Mouse (Mus musculus) limb, embryonic 11.5 days (tissue): ENCODE results near the gene Scube3. TPM values are rescaled to one million over a fixed set of nuclear protein-coding genes. Genes with fewer than 3 reads are reported as not detected.
A peak's percentile ranks its signal among the peaks of the same experiment; 100 is the strongest.

Experiments used
- ATAC-seq: fragments of 200-750 bp; cut with Nextera tagmentation; 2 replicates; pipeline ENCODE4 v1.8.0; 2017; ENCODE audit warnings: low read depth; ENCODE audit not compliant: insufficient number of reproducible peaks, low FRiP score, low TSS enrichment
- DNase-seq: peaks from one replicate; pipeline ENCODE4 v3.0.0-alpha.2; 2015; ENCODE audit warnings: low spot score
- H3K27ac ChIP-seq: fragments of 300-500 bp; sonication (generic); replicated peaks from 2 replicates; pipeline ENCODE4 v1.5.1; 2014; ENCODE audit warnings: low read depth, mild to moderate bottlenecking, low read length
- H3K27me3 ChIP-seq: fragments of 300-500 bp; sonication (generic); 2 replicates; pipeline ENCODE4 v1.6.1; 2014; ENCODE audit warnings: mild to moderate bottlenecking, low read length, mixed read lengths; ENCODE audit not compliant: control insufficient read depth, insufficient read depth
- H3K36me3 ChIP-seq: fragments of 300-500 bp; sonication (generic); 2 replicates; pipeline ENCODE4 v1.6.1; 2014; ENCODE audit warnings: mild to moderate bottlenecking, low read length, moderate library complexity, mixed read lengths; ENCODE audit not compliant: control insufficient read depth, insufficient read depth
- H3K4me1 ChIP-seq: fragments of 300-500 bp; sonication (generic); 2 replicates; pipeline ENCODE4 v1.6.1; 2014; ENCODE audit warnings: low read length, mixed read lengths; ENCODE audit not compliant: control insufficient read depth, insufficient read depth
- H3K4me2 ChIP-seq: fragments of 300-500 bp; sonication (generic); 2 replicates; pipeline ENCODE4 v1.6.1; 2014; ENCODE audit warnings: low read depth, mild to moderate bottlenecking, moderate library complexity; ENCODE audit not compliant: severe bottlenecking
- H3K4me3 ChIP-seq: fragments of 300-500 bp; sonication (generic); 2 replicates; pipeline ENCODE4 v1.5.1; 2014; ENCODE audit warnings: low read depth, low read length
- H3K9ac ChIP-seq: fragments of 300-500 bp; sonication (generic); 2 replicates; pipeline ENCODE4 v1.6.1; 2014; ENCODE audit warnings: mild to moderate bottlenecking, low read length
- H3K9me3 ChIP-seq: fragments of 300-500 bp; sonication (generic); 2 replicates; pipeline ENCODE4 v1.6.1; 2016; ENCODE audit warnings: low read length; ENCODE audit not compliant: control insufficient read depth
- WGBS: fragments of 180-500 bp; shearing (Covaris S2); extraction: QIAGEN DNeasy Blood & Tissue Kit; methylation state at CpG from one replicate; pipeline ENCODE4 v1.1.7; 2014; 5-methylcytosine and 5-hydroxymethylcytosine counted together
- polyA plus RNA-seq: library from polyadenylated mRNA; unstranded; fragments of >200 nt; fragmentation: Nextera tagmentation; extraction: Ambion mirVana; gene quantifications from 2 replicates; pipeline ENCODE4 v1.2.1, GENCODE M21; 2014

Scube3 gene
- polyA plus RNA-seq, 1 experiment from 2014 or later, result 11.8 TPM

GRCm38 (mm10) chr17:28195033-28195432, 53.1 kb downstream of the Scube3 start:
- no peak for DNase-seq

GRCm38 (mm10) chr17:28197646-28198045, 55.7 kb downstream of the Scube3 start:
- Histone ChIP-seq H3K36me3 (peaks cover 15% of the 10 kb centered on the region), H3K27me3 (no peaks in the 10 kb centered on the region), H3K4me1 (no peaks in the 10 kb centered on the region), H3K4me2 (no peak overlapping the region), H3K9me3 (no peaks in the 10 kb centered on the region), H3K9ac (no peak overlapping the region), H3K4me3 (no peak overlapping the region), H3K27ac (no peak overlapping the region)
- DNase-seq, result no peak
- whole genome bisulfite sequencing, result 70% methylated on average over 18 of the region's 18 CpGs
- no peak for ATAC-seq

More at GRCm38 (mm10) chr17:28195033-28195432, 53.1 kb downstream of the Scube3 start:
- Histone ChIP-seq H3K4me3 (no peak overlapping the region), H3K27ac (no peak overlapping the region), H3K9ac (no peak overlapping the region), H3K4me1 (no peaks in the 10 kb centered on the region), H3K27me3 (no peaks in the 10 kb centered on the region), H3K4me2 (no peak overlapping the region), H3K36me3 (peaks cover 17% of the 10 kb centered on the region), H3K9me3 (no peaks in the 10 kb centered on the region)
- ATAC-seq, result no peak
- WGBS, result 93% methylated on average over 10 of the region's 10 CpGs

- no peak overlapping the region for H3K9ac ChIP-seq
- H3K27me3 ChIP-seq, result no peaks in the 10 kb centered on the region
- DNase-seq (no peak), ATAC-seq (no peak)
- H3K36me3 ChIP-seq, result peaks cover 8% of the 10 kb centered on the region
- H3K27ac ChIP-seq, result no peak overlapping the region
- H3K9me3 ChIP-seq, result no peaks in the 10 kb centered on the region
- WGBS, result 83% methylated on average over 14 of the region's 14 CpGs
- H3K4me1 ChIP-seq, result peaks cover under 1% of the 10 kb centered on the region
- H3K4me3 ChIP-seq, result no peak overlapping the region
- H3K4me2 ChIP-seq, result no peak overlapping the region
Measured at GRCm38 (mm10) chr17:28201982-28202381, 60.0 kb downstream of the Scube3 start.

- no peak overlapping the region for H3K9ac ChIP-seq
- H3K4me2 ChIP-seq, result no peak overlapping the region
- no peak overlapping the region for H3K27ac ChIP-seq
- no peak overlapping the region for H3K4me3 ChIP-seq
- 38% methylated on average over 14 of the region's 14 CpGs for WGBS
- DNase-seq (peak; percentile 78), ATAC-seq (no peak)
- H3K4me1 ChIP-seq, result peaks cover 13% of the 10 kb centered on the region
- no peaks in the 10 kb centered on the region for H3K9me3 ChIP-seq
- no peaks in the 10 kb centered on the region for H3K27me3 ChIP-seq
- H3K36me3 ChIP-seq, result peaks cover 2% of the 10 kb centered on the region; the same call in 1 of the 2 replicates
Measured at GRCm38 (mm10) chr17:28204052-28204720, 62.2 kb downstream of the Scube3 start.

GRCm38 (mm10) chr17:28205443-28205842, 63.5 kb downstream of the Scube3 start:
- no peak for DNase-seq
- H3K27me3 ChIP-seq, result no peaks in the 10 kb centered on the region
- WGBS, result 88% methylated on average over 8 of the region's 8 CpGs
- ATAC-seq, result no peak
- H3K27ac ChIP-seq, result no peak overlapping the region
- H3K36me3 ChIP-seq, result peaks cover 2% of the 10 kb centered on the region; the same call in 1 of the 2 replicates
- no peaks in the 10 kb centered on the region for H3K9me3 ChIP-seq
- peaks cover 16% of the 10 kb centered on the region for H3K4me1 ChIP-seq
- no peak overlapping the region for H3K4me2 ChIP-seq
- H3K9ac ChIP-seq, result no peak overlapping the region
- H3K4me3 ChIP-seq, result no peak overlapping the region

- peak overlapping the region; percentile 46 for H3K9ac ChIP-seq
- H3K4me3 ChIP-seq, result no peak overlapping the region
- no peak for DNase-seq
- H3K36me3 ChIP-seq, result peaks cover 2% of the 10 kb centered on the region; the same call in 1 of the 2 replicates
- H3K4me2 ChIP-seq, result no peak overlapping the region
- no peak for ATAC-seq
- WGBS, result 70% methylated on average over 8 of the region's 8 CpGs
- peak overlapping the region; percentile 78 for H3K27ac ChIP-seq
- peaks cover 16% of the 10 kb centered on the region for H3K4me1 ChIP-seq
- no peaks in the 10 kb centered on the region for H3K9me3 ChIP-seq
- no peaks in the 10 kb centered on the region for H3K27me3 ChIP-seq
Measured at GRCm38 (mm10) chr17:28207092-28207491, 65.2 kb downstream of the Scube3 start.

GRCm38 (mm10) chr17:28207591-28208313, 65.8 kb downstream of the Scube3 start, which contains the start of gene Def6:
TSS of gene Def6 (plus strand) at chr17:28207778.
- no peaks in the 10 kb centered on the region for H3K27me3 ChIP-seq
- peak; percentile 79 for ATAC-seq
- H3K4me3 ChIP-seq, result peak within 1 kb of the TSS; percentile 25
- DNase-seq, result peak; percentile 87
- H3K9ac ChIP-seq, result peak within 1 kb of the TSS; percentile 56
- 18% methylated on average over 26 of the region's 26 CpGs for WGBS
- H3K9me3 ChIP-seq, result no peaks in the 10 kb centered on the region
- peaks cover 2% of the 10 kb centered on the region; the same call in 1 of the 2 replicates for H3K36me3 ChIP-seq
- peak within 1 kb of the TSS; percentile 78 for H3K27ac ChIP-seq
- peak within 1 kb of the TSS; percentile 51 for H3K4me2 ChIP-seq
- peaks cover 16% of the 10 kb centered on the region for H3K4me1 ChIP-seq

GRCm38 (mm10) chr17:28208314-28208612, 66.3 kb downstream of the Scube3 start:
- peak overlapping the region; percentile 25; the same call in 1 of the 2 replicates for H3K4me3 ChIP-seq
- H3K9me3 ChIP-seq, result no peaks in the 10 kb centered on the region
- no peak for ATAC-seq
- H3K27ac ChIP-seq, result no peak overlapping the region
- peak overlapping the region; percentile 56 for H3K9ac ChIP-seq
- peak overlapping the region; percentile 51 for H3K4me2 ChIP-seq
- WGBS, result 78% methylated on average over 8 of the region's 8 CpGs
- no peaks in the 10 kb centered on the region for H3K36me3 ChIP-seq
- no peaks in the 10 kb centered on the region for H3K27me3 ChIP-seq
- no peak for DNase-seq
- H3K4me1 ChIP-seq, result peaks cover 16% of the 10 kb centered on the region
